Mouse (Mus musculus): ENCODE measurements around the gene Serpinb1c.
A peak's percentile ranks its signal among the peaks of the same experiment; 100 is the strongest.
"Not testable (repeated sequence)": the region's sequence is repeated elsewhere in the genome, so short reads cannot be mapped to it uniquely, and the experiment has no call there.

Gene Serpinb1c

GRCm38 (mm10) chr13:32866484-32866883, 31.5 kb downstream of the Serpinb1c start:
- peak; percentile 73 for DNase-seq (ENCODE audit: low read depth, low spot score)

- no peak for DNase-seq (ENCODE audit: low read depth, low spot score)
Observed at GRCm38 (mm10) chr13:32865591-32865990, 32.4 kb downstream of the Serpinb1c start.

- DNase-seq (ENCODE audit: low read depth, low spot score): not testable (repeated sequence)
Observed at GRCm38 (mm10) chr13:32864529-32864928, 33.5 kb downstream of the Serpinb1c start.

- DNase-seq (ENCODE audit: low read depth, low spot score): no peak
Observed at GRCm38 (mm10) chr13:32863456-32863855, 34.6 kb downstream of the Serpinb1c start.

GRCm38 (mm10) chr13:32860821-32861220, 37.2 kb downstream of the Serpinb1c start:
- no peak for DNase-seq (ENCODE audit: low read depth, low spot score)

- no peak for DNase-seq (ENCODE audit: low read depth, low spot score)
Observed at GRCm38 (mm10) chr13:32853073-32853472, 44.9 kb downstream of the Serpinb1c start.

- DNase-seq (ENCODE audit: low read depth, low spot score): no peak
Observed at GRCm38 (mm10) chr13:32852539-32852938, 45.5 kb downstream of the Serpinb1c start.

- peak; percentile 29 for DNase-seq (ENCODE audit: low read depth, low spot score)
Observed at GRCm38 (mm10) chr13:32851967-32852366, 46.0 kb downstream of the Serpinb1c start.

- peak; percentile 42 for DNase-seq (ENCODE audit: low read depth, low spot score)
Observed at GRCm38 (mm10) chr13:32850668-32851404, 47.2 kb downstream of the Serpinb1c start, which contains the start of gene Serpinb1a. Gene Serpinb1a (minus strand): TSS chr13:32851185.

GRCm38 (mm10) chr13:32850156-32850555, 47.9 kb downstream of the Serpinb1c start:
- no peak for DNase-seq (ENCODE audit: low read depth, low spot score)

GRCm38 (mm10) chr13:32849531-32850123, 48.4 kb downstream of the Serpinb1c start:
- no peak for DNase-seq (ENCODE audit: low read depth, low spot score)

- DNase-seq (ENCODE audit: low read depth, low spot score): no peak
Observed at GRCm38 (mm10) chr13:32849092-32849491, 48.9 kb downstream of the Serpinb1c start.

- DNase-seq (ENCODE audit: low read depth, low spot score): no peak
Observed at GRCm38 (mm10) chr13:32846221-32846620, 51.8 kb downstream of the Serpinb1c start.

- no peak for DNase-seq (ENCODE audit: low read depth, low spot score)
Observed at GRCm38 (mm10) chr13:32841349-32841748, 56.7 kb downstream of the Serpinb1c start.

- no peak for DNase-seq (ENCODE audit: low read depth, low spot score)
Observed at GRCm38 (mm10) chr13:32839314-32839713, 58.7 kb downstream of the Serpinb1c start.

- DNase-seq (ENCODE audit: low read depth, low spot score): no peak
Observed at GRCm38 (mm10) chr13:32834513-32834912, 63.5 kb downstream of the Serpinb1c start.

- DNase-seq (ENCODE audit: low read depth, low spot score): no peak
Observed at GRCm38 (mm10) chr13:32833237-32833636, 64.8 kb downstream of the Serpinb1c start.

- DNase-seq (ENCODE audit: low read depth, low spot score): no peak
Observed at GRCm38 (mm10) chr13:32832776-32833175, 65.2 kb downstream of the Serpinb1c start.

- no peak for DNase-seq (ENCODE audit: low read depth, low spot score)
Observed at GRCm38 (mm10) chr13:32831505-32832273, 66.3 kb downstream of the Serpinb1c start.

All from forelimb bud, embryonic 11.5 days (tissue).